Mouse (Mus musculus) hindlimb bud, embryonic 11.5 days (tissue): ENCODE measurements at regions not wholly inside any gene's neighbourhood (a gene's known extent, or its start where the extent isn't known, plus 50 kb on each side); places are given as distances from the start of the nearest gene placed in this dataset.

Experiments
- DNase-seq: peaks from one replicate; pipeline ENCODE4 v3.0.0-alpha.2; 2012; ENCODE audit warnings: low read depth, low spot score; ENCODE audit errors: extremely low spot score

DNA sequence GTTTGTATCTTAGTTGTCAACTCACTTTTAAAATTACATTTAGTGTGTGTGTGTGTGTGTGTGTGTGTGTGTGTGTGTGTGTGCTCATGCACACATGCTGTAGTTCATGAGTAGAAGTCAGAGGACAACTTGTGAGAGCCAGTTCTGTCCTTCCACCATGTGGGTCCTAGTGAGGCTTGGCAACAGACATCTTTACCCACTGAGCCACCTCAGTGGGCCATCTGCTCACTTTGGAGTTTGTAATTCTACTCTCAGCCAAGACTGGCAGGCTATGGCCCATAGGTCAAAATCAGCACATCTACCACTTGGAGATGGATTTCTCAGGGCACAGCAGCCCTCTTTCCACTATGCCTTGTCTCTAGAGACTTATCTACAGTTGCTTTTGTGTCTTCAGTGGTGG lies 388.3 kb upstream of the Kif2a start:
- no peak for DNase-seq

DNA sequence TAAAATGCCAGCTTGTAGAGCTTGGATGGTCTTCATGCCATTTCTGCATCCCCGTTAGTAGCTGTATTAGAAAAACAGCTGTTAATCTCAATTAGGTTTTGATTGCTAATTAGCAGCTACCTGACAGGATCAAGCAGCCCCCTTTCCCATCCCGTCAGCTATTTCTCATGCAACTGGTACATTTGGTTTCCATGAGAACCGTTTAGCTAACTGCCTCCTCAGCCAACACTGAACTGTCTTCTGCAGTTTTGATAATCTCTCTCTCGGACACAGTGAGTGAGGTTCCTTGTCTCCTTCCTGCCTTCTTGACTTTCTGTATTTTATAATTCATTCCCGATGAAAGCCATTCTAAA lies 385.7 kb upstream of the Kif2a start:
- no peak for DNase-seq

DNA sequence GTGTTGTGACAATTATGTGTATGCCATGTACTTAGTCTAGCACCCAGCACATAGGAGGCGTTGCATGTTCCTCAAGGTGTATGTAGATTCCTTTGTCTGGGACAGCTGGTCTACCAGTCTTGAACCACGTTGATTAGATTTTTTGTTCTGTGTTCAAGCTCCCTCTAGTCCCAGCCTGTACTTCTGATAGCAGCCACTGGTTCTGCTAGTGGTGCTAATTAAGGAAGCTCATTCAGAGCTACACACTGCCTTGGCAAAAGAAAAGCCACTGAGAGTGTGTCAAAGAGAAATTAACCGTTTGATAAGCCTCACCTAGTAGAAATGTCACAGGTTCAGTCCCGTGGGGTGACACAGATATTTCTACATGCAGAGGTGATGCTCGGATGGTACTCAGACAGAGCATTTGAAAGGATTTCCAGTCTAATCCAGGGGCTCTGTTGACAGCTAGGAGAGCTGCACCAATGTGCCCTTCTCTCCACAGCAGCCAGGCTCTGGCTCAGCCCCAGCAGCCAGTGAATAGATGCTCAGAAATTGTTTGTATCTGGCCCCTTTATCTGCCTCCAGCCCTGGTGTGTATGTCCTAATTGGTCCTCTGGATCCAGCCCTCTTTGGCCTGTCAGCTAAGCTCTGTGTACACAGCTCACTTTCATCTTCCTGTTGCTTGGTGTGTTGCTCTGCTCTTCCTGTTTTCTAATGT lies 385.2 kb upstream of the Kif2a start:
- DNase-seq, result no peak

DNA sequence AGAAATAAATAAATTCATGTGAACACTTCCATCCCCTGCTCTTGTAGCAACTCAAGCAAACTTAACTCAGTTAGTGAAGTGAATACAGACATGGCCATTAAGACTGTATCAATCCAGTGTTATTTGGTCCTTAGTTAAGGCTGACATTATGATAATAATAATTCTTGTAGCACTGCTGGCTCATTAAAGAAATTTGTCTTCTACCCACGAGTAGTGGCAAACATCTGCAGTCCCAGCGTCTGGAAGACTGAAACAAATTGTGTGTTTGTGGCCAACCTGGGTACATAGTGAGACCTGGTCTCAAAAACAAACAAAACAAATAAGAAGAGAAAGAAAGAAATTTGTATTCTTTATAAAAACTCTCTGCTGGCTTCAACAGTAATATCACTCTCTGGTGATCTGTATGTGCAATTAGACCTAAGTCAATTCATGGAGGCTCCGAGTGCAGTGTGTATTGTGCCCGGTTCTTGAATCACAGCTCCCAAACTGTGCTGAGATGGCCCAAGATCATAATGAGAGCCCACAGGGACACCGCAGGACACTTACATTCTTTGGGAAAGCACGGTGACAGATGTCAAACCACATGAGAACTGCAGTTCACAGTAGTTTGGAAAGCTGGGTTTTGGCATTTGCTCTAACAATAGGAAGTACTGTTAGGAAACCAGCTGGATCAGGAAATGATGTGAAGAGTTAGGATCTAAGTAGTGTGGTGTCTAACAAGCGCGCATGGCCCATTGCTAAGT lies 376.9 kb upstream of the Kif2a start:
- DNase-seq, result no peak

DNA sequence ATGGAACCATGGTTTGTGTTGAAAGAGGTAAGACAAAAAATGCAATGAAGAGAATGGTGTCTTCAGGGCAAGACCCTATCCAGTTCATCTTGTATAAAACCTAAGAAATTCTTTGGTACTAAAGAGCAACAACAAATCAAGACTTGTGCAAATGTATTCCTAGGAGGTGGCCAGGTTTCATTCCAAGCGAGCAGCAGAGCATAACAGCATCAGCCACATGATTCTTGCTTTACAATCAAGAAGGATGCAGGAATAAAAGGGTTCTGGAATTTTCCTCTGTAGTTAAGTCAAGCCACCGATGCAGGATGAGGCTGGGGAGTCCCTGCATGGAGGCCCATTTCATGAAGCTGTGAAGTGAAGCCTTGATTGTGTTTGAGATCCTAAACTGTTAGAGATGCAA lies 374.1 kb upstream of the Kif2a start:
- no peak for DNase-seq

DNA sequence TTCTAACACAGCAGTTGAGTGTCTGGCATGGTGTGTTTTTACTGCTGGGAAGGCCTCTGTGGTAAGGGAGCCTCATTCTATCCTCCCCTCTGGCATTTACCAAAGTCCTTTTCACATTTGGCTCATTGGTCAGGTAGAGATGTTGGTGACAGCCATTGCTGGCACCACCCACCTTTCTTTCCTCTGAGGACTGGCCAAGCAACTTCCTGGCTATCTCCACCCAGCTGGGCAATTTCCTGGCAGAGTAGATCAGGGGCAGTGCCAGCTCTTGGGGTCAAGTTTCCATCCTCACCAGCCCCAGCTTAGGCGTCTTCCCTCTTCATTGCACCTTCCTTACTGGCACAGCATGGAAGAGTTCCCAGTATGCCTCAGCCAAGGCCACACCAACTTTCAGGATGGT lies 372.5 kb upstream of the Kif2a start:
- no peak for DNase-seq

DNA sequence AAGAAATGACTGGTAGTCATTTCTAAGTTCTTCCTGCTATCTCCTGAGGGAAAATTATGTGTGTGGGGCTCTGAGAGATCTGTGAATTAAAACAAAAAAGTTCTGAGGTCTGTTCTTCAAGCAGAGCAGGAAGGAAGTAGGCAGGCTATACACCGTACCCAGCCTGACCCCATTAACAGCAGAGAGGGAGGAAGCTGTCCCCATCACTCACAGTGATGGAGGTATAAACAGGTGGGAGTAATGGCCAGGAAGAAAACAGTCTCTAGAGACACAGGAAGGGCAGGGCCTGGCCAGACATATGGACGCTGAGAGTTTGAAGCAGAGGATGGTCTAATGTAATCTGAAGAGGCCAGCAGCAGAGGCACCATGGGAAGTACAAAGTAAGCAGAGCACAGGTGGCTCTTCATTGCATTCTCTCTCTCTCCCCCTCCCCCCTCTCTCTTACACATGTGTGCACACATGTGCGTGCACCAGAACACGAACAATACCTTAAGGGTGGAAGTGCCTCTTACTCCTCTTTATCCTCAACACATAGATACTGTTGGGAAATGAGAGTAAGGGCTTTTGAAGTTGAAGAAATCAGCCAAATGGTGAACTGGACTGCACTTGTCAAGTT lies 367.7 kb upstream of the Kif2a start:
- no peak for DNase-seq

DNA sequence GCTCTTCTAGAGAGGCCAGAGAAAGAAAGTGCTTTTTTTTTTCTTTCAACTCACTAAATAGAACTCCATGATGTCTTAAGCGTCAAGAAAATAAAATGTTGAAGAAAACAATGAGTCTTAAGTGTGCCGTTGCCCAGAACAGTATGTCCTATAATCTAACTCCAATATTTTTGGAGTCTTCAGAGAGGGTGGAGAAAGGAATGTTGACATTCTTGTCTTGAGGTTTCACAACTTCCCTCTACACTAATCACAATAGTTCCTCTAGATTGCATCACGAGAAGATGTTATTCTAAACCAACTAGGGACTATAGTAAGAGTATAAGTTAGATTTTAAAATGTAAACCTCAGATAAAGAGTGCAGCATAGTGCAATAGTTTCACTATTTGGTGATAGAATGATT lies 367.1 kb upstream of the Kif2a start:
- DNase-seq, result no peak

DNA sequence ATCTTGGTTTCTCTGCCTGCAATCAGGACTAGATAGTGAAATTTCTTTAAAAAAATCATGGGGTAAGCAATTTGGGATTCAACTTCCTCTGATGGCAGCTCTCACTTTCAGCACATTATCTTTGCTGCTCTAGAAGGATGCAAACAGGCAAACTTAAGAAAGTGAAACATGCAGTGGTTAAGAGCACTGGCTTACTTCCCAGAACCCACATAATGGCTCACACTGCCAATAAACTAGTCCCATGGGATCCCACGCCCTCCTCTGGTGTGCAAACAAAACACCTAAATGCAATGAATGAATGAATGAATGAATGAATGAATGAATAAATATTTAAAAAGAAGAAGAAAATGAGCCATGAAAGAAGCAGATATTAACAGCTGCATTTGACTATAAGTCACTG lies 356.1 kb upstream of the Kif2a start:
- DNase-seq, result no peak

DNA sequence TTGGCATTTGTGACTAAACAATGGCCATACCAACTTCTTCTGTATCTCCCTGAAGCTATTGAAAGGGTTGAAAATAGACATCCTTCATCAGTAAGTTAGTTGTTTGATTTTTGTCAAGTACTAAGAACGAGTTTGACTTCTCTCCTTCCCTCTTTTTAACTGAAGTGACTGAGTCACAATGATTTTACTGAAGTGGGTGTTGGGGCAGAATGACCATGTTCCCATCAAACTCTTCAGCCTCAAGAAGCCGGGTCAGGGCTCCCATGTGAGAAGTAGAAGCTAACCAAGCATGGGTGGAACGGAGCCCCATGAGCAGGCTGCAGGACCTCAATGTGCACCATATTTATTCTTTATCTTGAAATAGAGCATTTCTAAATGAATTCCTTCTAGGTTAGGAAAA lies 350.7 kb upstream of the Kif2a start:
- no peak for DNase-seq

DNA sequence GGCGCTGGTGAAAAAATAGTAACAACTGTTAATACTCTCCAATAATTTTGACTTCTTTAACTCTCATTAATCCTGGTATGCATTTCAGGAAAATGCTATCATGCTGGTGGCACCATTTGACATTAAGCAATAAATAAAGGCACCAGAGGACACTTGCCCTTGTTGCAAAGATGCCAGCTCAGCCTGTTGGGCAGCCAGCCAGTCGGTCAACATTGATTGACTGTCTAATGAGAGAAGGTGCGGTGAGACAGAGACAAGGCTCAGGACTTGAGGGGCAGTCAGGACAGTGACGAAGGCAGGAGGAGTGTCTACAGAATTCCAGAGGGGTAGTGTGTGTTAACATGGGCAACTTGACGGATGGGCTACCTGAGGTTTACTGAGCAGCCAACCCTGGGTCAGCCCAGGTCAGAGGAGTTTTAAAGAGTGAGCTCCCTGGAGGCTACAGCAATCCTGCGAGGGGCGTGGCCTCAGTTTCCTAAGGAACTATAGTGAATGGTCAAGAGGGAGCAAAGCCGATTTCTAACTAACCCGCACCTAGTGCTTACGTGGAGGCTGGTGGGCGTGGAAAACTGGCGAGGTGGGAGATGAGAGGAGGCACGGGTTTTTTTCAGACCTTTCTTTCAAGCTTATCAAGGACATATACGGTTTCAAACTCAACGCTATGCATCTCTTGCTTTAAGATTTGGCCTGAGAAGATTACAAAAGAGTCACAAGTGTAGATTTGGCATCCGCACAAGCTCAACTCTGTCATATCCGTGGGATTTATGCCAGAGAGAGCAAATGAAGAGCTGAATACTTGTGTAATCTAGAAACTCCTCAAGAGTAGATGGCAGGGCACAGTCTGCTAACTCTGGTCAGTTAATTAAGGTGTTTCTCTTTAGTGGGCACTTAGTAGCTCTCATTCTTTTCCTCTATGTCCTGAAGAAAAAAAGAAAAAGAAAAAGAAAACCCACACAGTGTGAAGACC lies 350.0 kb upstream of the Kif2a start:
- no peak for DNase-seq

DNA sequence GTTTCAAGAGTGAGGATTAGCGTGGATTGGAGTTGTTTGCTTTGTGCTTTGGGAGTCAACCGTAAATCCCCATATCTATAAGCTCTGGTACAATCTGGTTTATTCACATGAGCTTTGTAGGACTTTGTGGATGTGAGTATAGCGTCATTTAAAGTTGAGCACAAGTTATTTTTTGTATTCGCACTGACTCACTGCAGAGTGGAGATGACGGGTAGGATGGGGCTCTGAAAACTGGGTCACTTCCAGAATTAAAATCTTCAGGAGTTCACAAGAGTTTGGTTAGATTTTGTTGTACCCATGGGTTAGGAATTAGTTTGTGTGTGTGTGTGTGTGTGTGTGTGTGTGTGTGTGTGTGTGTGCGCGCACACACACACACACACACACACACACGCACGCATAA lies 345.7 kb upstream of the Kif2a start:
- no peak for DNase-seq

DNA sequence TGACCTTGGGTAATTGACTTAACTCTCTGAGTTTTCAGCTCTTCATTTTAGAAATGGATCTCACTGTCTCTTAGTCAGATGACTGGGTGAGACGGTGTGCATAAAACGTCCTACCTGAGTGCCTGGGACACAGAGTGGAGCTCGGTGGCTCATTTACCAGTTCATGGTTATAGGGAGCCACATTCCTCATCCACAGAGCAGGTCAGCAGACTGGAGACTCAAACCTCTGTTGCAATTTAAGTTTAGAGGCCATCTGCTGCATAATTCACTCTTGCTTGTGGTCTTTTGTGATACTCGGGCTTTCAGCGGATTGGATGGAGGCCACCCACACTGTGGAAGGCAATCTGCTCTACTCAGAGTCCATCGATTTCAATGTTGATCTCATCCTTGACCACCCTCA lies 343.8 kb upstream of the Kif2a start:
- DNase-seq, result no peak

DNA sequence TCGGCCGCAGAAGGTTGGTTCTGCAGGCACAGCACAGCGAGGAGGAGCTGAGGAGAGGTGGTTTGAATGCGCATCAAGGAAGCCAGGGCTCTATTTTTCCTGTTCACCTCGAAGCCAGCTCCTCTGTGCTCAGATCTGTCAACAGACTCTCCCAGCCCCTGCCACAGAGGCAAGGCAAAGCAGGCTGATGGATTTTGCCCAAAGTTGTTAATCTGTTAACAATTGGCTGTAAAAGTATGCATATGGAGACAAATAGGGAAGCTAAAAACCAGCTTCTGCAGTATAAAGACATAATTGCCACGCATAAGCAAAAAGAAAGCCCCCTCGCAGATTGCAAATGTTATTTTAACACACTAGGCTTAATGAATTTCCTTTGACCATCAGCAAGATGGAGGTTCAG lies 343.3 kb upstream of the Kif2a start:
- DNase-seq, result no peak

DNA sequence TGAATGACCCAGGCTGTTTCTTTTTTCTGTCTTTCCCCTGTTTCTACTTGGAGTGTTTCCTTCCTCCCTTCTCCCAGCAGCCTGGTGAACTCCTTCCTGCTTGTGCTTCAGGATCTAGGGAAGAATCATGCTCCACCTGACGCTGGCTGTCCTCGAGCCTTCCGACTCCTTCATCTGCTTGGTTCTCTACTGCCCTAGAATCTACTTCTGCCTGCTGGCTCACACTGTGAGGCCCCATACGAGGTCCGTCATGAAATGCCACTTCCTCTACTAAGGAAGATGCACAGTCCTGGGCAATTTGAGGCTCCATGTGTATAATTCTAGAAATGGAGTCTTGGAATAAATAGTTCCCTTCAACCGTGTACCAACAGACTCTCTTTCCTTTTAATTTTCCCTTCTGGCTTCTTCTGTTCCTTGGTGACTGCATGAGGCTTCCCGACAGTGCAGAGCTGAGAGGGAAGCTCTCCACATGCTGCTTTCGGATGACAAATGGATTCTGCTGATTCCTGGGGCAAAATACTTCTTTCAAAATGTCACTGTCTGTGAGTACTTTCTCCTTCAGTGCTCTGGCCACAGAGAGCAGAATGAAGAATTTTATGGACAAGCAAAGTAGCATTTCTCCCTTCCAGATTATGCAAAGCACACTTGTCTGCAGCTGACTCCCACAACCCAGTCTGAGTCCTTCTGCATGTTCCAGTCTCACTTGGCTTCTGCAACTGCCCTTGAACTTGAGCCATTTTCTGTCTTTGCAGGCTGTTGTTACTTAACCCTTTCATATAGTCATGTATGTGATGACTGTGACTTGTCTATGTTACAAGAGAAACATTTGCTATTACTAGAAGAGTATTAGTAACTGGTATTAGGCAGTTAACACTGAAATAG lies 341.1 kb upstream of the Kif2a start:
- no peak for DNase-seq

DNA sequence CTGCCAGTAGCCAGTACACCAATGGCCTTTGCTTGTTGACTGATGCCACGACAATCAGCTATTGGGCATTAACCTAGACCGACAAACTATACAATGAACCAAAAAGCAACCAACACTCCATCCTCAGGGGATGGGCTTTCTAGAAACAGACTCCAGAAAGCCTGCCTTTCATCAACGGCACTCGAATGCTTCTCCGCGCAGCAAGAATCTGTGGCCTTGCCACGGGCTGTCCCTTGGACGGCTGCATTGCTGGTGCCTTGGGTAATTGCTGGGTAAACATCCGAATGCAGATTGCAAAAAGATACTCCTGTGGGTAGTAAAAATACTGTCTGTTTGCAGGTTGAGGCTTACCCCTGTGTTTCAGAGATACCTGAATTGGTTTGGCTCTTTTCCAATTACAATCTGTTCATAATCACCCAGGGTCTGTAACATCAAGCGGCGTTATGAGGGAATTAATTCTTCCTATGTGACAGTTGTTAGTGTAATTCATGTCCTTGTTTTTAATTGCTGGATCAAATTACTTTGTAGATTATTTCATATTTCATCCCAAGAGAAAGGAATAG lies 319.0 kb upstream of the Kif2a start:
- DNase-seq, result no peak

DNA sequence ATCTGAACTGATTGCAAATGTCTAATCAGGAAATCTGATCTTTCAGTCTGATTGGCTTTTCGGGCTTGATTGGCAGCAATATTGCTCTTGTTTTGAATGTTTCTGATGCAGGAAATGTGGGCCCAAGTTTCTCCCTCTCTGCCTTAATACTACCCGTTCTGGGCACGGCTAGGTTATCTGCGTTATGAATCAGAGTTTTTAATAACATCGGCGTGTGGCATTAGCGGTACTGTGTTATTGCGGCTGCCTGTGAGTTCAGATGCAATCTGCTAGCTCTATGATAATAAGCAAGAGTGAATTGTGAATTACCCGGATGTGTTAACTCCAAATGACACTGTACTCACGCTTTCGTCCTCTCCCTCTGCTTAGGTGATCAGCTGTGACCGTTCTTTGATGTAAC lies 316.2 kb upstream of the Kif2a start:
- no peak for DNase-seq

DNA sequence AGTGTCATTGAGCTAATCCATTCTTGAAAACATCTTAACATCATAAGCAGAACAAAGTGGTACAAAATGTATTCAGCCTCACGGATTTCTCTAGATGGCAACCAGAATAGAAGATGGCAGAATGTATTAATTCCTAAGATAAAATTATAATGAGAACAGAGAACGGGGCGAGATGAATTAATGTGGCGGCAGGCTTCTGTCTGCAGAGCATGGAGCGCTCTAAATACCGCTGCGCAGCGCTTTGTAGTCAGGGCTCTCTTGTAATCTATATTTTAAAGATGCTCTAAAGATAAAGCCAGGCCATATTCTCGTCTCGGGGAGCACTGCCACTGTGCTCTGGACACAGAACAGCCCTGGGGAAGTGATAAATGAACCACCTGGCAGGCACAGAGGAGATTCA lies 315.2 kb upstream of the Kif2a start:
- no peak for DNase-seq

DNA sequence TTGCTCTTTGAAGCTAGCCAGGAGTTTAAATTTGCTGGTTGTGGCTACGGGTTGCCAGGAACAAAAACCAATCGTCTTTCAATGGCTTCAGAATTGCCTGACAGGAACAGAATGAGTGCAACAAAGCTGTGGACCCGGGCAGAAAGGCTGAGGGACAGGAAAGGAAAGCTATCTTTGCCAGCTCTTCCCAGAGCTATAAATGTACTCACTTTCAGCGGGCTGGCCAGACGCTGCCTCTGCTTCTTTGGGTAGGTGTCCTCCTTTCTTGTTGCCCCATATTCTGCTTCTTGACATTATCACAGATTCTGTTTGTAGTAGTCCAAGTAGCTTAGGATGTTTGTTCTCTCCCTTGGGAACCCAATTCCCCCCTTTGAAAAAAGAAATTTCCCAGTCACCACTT lies 307.4 kb upstream of the Kif2a start:
- DNase-seq, result no peak
